Mouse (Mus musculus) testis, postnatal 14 days (tissue): ENCODE data around the gene Apba2.

ENCODE experiments used
- DNase-seq: peaks from one replicate; pipeline ENCODE4 v3.0.0; 2021; ENCODE audit warnings: low spot score

The Apba2 gene

GRCm38 (mm10) chr7:64531297-64531696 is 29.8 kb downstream of the Apba2 start:
- no peak for DNase-seq

GRCm38 (mm10) chr7:64533374-64533773 is 31.9 kb downstream of the Apba2 start:
- no peak for DNase-seq

- DNase-seq, result no peak
These were observed 33.8 kb downstream of the Apba2 start for GRCm38 (mm10) chr7:64535269-64535668.

- no peak for DNase-seq
These were observed 38.1 kb downstream of the Apba2 start for GRCm38 (mm10) chr7:64539450-64540148.

GRCm38 (mm10) chr7:64546801-64547200 is 45.3 kb downstream of the Apba2 start:
- no peak for DNase-seq

- no peak for DNase-seq
These were observed 49.4 kb downstream of the Apba2 start for GRCm38 (mm10) chr7:64550856-64551255.

- DNase-seq, result no peak
These were observed 51.2 kb downstream of the Apba2 start for GRCm38 (mm10) chr7:64552523-64553190.

GRCm38 (mm10) chr7:64561711-64562498 is 60.4 kb downstream of the Apba2 start:
- DNase-seq, result no peak

- DNase-seq, result no peak
These were observed 63.5 kb downstream of the Apba2 start for GRCm38 (mm10) chr7:64564891-64565571.

- DNase-seq, result no peak
These were observed 65.1 kb downstream of the Apba2 start for GRCm38 (mm10) chr7:64566371-64567243.

GRCm38 (mm10) chr7:64568722-64569121 is 67.2 kb downstream of the Apba2 start:
- DNase-seq, result no peak

GRCm38 (mm10) chr7:64569676-64570075 is 68.2 kb downstream of the Apba2 start:
- DNase-seq, result no peak

- no peak for DNase-seq
These were observed 69.4 kb downstream of the Apba2 start for GRCm38 (mm10) chr7:64570914-64571313.

- no peak for DNase-seq
These were observed 72.6 kb downstream of the Apba2 start for GRCm38 (mm10) chr7:64574144-64574543.

GRCm38 (mm10) chr7:64576519-64576951 is 75.0 kb downstream of the Apba2 start:
- DNase-seq, result no peak

GRCm38 (mm10) chr7:64578176-64578575 is 76.7 kb downstream of the Apba2 start:
- DNase-seq, result no peak

GRCm38 (mm10) chr7:64579887-64580286 is 78.4 kb downstream of the Apba2 start:
- no peak for DNase-seq

GRCm38 (mm10) chr7:64580293-64580692 is 78.8 kb downstream of the Apba2 start:
- no peak for DNase-seq

GRCm38 (mm10) chr7:64582358-64582757 is 80.9 kb downstream of the Apba2 start:
- DNase-seq, result no peak

- no peak for DNase-seq
These were observed 82.2 kb downstream of the Apba2 start for GRCm38 (mm10) chr7:64583670-64584121.

GRCm38 (mm10) chr7:64586133-64586532 is 84.6 kb downstream of the Apba2 start:
- no peak for DNase-seq
